Mouse (Mus musculus) left cerebral cortex, postnatal 25 days (tissue): ENCODE data around the gene Prss36. TPM values are rescaled to one million over a fixed set of nuclear protein-coding genes. Genes with fewer than 3 reads are reported as not detected.

Experiments used
- total RNA-seq, 2 experiments: library from RNA; stranded (reverse); gene quantifications; 2 replicates each; pipeline ENCODE4 v1.2.3; 2021

Gene Prss36
- total RNA-seq, 2 experiments from 2014 or later: 8.0 to 9.3 TPM

Other genes with a start within 250 kb of the Prss36 start
- 10 to 100 TPM; 37.6 to 43.0 TPM for gene Bcl7c, start 237.8 kb downstream of the Prss36 start, total RNA-seq
- 1 to 10 TPM; 2.6 to 3.4 TPM for gene Ctf1, start 234.0 kb downstream of the Prss36 start, total RNA-seq
- gene Ctf2, start 214.6 kb downstream of the Prss36 start, total RNA-seq: not detected
- 10 to 100 TPM; 81.3 to 88.2 TPM for gene Fbxl19, start 202.2 kb downstream of the Prss36 start, total RNA-seq
- 10 to 100 TPM; 23.1 to 23.7 TPM for gene Orai3, start 176.9 kb downstream of the Prss36 start, total RNA-seq
- gene Setd1a, start 170.1 kb downstream of the Prss36 start, total RNA-seq: 10 to 100 TPM; 42.3 to 43.4 TPM
- 1 to 10 TPM; 3.5 to 4.5 TPM for gene Gm49388, start 161.1 kb downstream of the Prss36 start, total RNA-seq
- 1 to 10 TPM; 3.6 to 6.8 TPM for gene Hsd3b7, start 146.1 kb downstream of the Prss36 start, total RNA-seq
- 10 to 100 TPM; 70.5 to 76.0 TPM for gene Stx4a, start 122.4 kb downstream of the Prss36 start, total RNA-seq
- gene Stx1b, start 122.2 kb downstream of the Prss36 start, total RNA-seq: 100 to 1,000 TPM; 437 to 445 TPM
- 10 to 100 TPM; 28.1 to 30.4 TPM for gene Zfp646, start 70.5 kb downstream of the Prss36 start, total RNA-seq
- 10 to 100 TPM; 20.6 to 20.7 TPM for gene Zfp668, start 69.9 kb downstream of the Prss36 start, total RNA-seq
- gene Prss53, start 55.8 kb downstream of the Prss36 start, total RNA-seq: 1 to 10 TPM; 1.7 to 1.9 TPM
- not detected for gene Gm21974, start 51.3 kb downstream of the Prss36 start, total RNA-seq
- gene Vkorc1, start 51.1 kb downstream of the Prss36 start, total RNA-seq: 10 to 100 TPM; 22.9 to 26.0 TPM
- 10 to 100 TPM; 33.7 to 37.6 TPM for gene Bckdk, start 42.6 kb downstream of the Prss36 start, total RNA-seq
- 10 to 100 TPM; 28.6 to 28.7 TPM for gene Kat8, start 34.2 kb downstream of the Prss36 start, total RNA-seq
- gene Prss8, start 16.6 kb downstream of the Prss36 start, total RNA-seq: under 1 TPM in 1 of 2 experiments, not detected in 1; 0.64 TPM
- gene Fus, start 20.7 kb upstream of the Prss36 start, total RNA-seq: 100 to 1,000 TPM; 270 to 316 TPM
- gene Pycard, start 47.1 kb upstream of the Prss36 start, total RNA-seq: 1 to 10 TPM; 2.3 to 4.0 TPM
- gene Trim72, start 57.2 kb upstream of the Prss36 start, total RNA-seq: 1 to 10 TPM; 1.1 to 1.5 TPM
- gene Itgam, start 115.9 kb upstream of the Prss36 start, total RNA-seq: 10 to 100 TPM; 10.8 to 11.2 TPM
- gene Gm49368, start 116.0 kb upstream of the Prss36 start, total RNA-seq: not detected
- under 1 TPM in 1 of 2 experiments, not detected in 1; 0.23 TPM for gene Itgax, start 182.8 kb upstream of the Prss36 start, total RNA-seq
- under 1 TPM in 1 of 2 experiments, not detected in 1; 0.62 TPM for gene Itgad, start 207.7 kb upstream of the Prss36 start, total RNA-seq